10 mouse cellular contexts compared by ENCODE assay signal in the genomic region with DNA sequence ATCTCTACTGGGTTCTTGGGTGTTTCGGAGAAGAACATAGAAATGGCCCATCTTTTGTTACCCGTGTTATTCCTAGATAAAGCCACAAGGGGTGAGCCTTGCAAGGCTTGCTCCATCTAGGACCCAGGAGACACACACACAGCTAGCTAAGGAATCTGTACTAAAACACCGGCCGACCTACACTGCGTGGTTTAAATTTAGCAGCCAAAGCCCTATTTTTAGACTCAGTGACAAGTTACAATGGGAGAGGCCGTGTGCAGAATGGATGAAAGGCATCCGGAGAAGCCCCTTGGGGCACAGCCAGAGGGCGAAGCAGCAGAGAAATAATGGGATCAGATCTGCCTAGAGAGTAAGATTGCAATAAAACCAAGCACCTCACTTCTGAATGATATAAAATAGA.
A peak's percentile ranks its signal among the peaks of the same experiment; 100 is the strongest.
DNase-seq lines count a peak whose midpoint lies in the region; ATAC-seq lines count a peak whose summit lies in the region.
"Had no signal": no experiment of that assay in that cellular context is flagged by ENCODE, and none has a peak within 500 bp of the region (broad histone marks: within the 10 kb centered on the region; RNA-seq: fewer than 3 reads in every experiment).

No protein-coding gene starts in this region.

- H3K4me3 ChIP-seq in intestine, embryonic 15.5 days (replicated peaks) = no peak overlapping the region
- no peak overlapping the region for H3K4me3 ChIP-seq in intestine, embryonic 16.5 days (ENCODE audit: low read length)
- H3K4me3 ChIP-seq: lung, embryonic 15.5 days had no signal

- peak; percentile 34; the same call in 1 of the 2 replicates for ATAC-seq in intestine, embryonic 15.5 days
- ATAC-seq in intestine, embryonic 16.5 days = no peak

- H3K4me1 ChIP-seq in intestine, embryonic 15.5 days (replicated peaks) = no peaks in the 10 kb centered on the region
- H3K4me1 ChIP-seq in intestine, embryonic 16.5 days (ENCODE audit: control insufficient read depth, insufficient read depth, low read length) = no peaks in the 10 kb centered on the region

- H3K9ac ChIP-seq in intestine, embryonic 15.5 days = no peak overlapping the region
- no peak overlapping the region for H3K9ac ChIP-seq in intestine, embryonic 16.5 days (ENCODE audit: low read depth, low read length)
- H3K9ac ChIP-seq: lung, embryonic 15.5 days had no signal

- intact Hi-C loops in heart, postnatal 14 days (cut with DNase I) = no loop called here

- H3K4me2 ChIP-seq in intestine, embryonic 15.5 days (replicated peaks) = no peak overlapping the region
- H3K4me2 ChIP-seq in intestine, embryonic 16.5 days (ENCODE audit: low read depth, low read length) = no peak overlapping the region
- H3K4me2 ChIP-seq: lung, embryonic 15.5 days had no signal

- DNase-seq in ES-CJ7 (ENCODE audit: low read depth, low spot score) (peak; percentile 43), R1 (ENCODE audit: low read depth, low spot score) (peak; percentile 48), adipocyte (ENCODE audit: low spot score) (no peak)
- DNase-seq in heart, postnatal 14 days = peak; percentile 24 to 59
- no peak for DNase-seq in embryo, embryonic 10 days (ENCODE audit: low spot score)
- DNase-seq in ovary, postnatal 36 days (ENCODE audit: low spot score) = no peak
- DNase-seq: kidney, adult 8-10 months had no signal

- H3K27ac ChIP-seq in intestine, embryonic 15.5 days = no peak overlapping the region
- no peak overlapping the region for H3K27ac ChIP-seq in intestine, embryonic 16.5 days (ENCODE audit: low read length)
- H3K27ac ChIP-seq: lung, embryonic 15.5 days had no signal

- H3K27me3 ChIP-seq in intestine, embryonic 15.5 days (replicated peaks) = no peaks in the 10 kb centered on the region
- no peaks in the 10 kb centered on the region for H3K27me3 ChIP-seq in intestine, embryonic 16.5 days (replicated peaks; ENCODE audit: control insufficient read depth, insufficient read depth, low read length)
- H3K27me3 ChIP-seq: lung, embryonic 15.5 days had no signal

- no peaks in the 10 kb centered on the region for H3K9me3 ChIP-seq in intestine, embryonic 15.5 days
- no peaks in the 10 kb centered on the region for H3K9me3 ChIP-seq in intestine, embryonic 16.5 days (ENCODE audit: control insufficient read depth, low read length)
- H3K9me3 ChIP-seq: lung, embryonic 15.5 days had no signal

- 38% methylated on average over 8 of the region's 8 CpGs for WGBS in intestine, embryonic 15.5 days
- 41% methylated on average over 8 of the region's 8 CpGs for WGBS in intestine, embryonic 16.5 days

- H3K36me3 ChIP-seq in intestine, embryonic 15.5 days = no peaks in the 10 kb centered on the region
- no peaks in the 10 kb centered on the region for H3K36me3 ChIP-seq in intestine, embryonic 16.5 days (ENCODE audit: control insufficient read depth, insufficient read depth, low read length)
- H3K36me3 ChIP-seq: lung, embryonic 15.5 days had no signal

Comparison
In these comparisons a context has a peak if more than half of its experiments do, and no peak if none do; other contexts are left out.
1. DNase-seq: peak in ES-CJ7 (single experiment), R1 (single experiment) and heart, postnatal 14 days (2 of 2); none in adipocyte (single experiment), embryo, embryonic 10 days (single experiment) and ovary, postnatal 36 days (single experiment).